Mouse (Mus musculus): Measurements from ENCODE around the gene Car10. TPM values are rescaled to one million over a fixed set of nuclear protein-coding genes. Genes with fewer than 3 reads are reported as not detected.

The Car10 gene
- polyA plus RNA-seq, 1 experiment from 2014 or later, result 0.14 TPM

- 72% methylated on average over 3 of the region's 3 CpGs for WGBS
Measured at GRCm38 (mm10) chr11:93639410-93639809, 541.6 kb downstream of the Car10 start.

GRCm38 (mm10) chr11:93640954-93641353 lies 543.1 kb downstream of the Car10 start:
- WGBS, result 84% methylated on average over 5 of the region's 5 CpGs
- Histone ChIP-seq H3K27me3 (replicated peaks) (no peaks in the 10 kb centered on the region), H3K4me2 (replicated peaks) (no peak overlapping the region), H3K4me1 (replicated peaks) (no peaks in the 10 kb centered on the region), H3K9me3 (no peaks in the 10 kb centered on the region), H3K4me3 (replicated peaks) (no peak overlapping the region), H3K9ac (no peak overlapping the region), H3K36me3 (no peaks in the 10 kb centered on the region), H3K27ac (no peak overlapping the region)
- ATAC-seq, result no peak

More at GRCm38 (mm10) chr11:93639410-93639809, 541.6 kb downstream of the Car10 start:
- Histone ChIP-seq H3K4me3 (replicated peaks) (no peak overlapping the region), H3K36me3 (no peaks in the 10 kb centered on the region), H3K27me3 (replicated peaks) (no peaks in the 10 kb centered on the region), H3K4me1 (replicated peaks) (no peaks in the 10 kb centered on the region), H3K27ac (no peak overlapping the region), H3K9me3 (no peaks in the 10 kb centered on the region), H3K9ac (no peak overlapping the region), H3K4me2 (replicated peaks) (no peak overlapping the region)
- ATAC-seq, result no peak

DNA sequence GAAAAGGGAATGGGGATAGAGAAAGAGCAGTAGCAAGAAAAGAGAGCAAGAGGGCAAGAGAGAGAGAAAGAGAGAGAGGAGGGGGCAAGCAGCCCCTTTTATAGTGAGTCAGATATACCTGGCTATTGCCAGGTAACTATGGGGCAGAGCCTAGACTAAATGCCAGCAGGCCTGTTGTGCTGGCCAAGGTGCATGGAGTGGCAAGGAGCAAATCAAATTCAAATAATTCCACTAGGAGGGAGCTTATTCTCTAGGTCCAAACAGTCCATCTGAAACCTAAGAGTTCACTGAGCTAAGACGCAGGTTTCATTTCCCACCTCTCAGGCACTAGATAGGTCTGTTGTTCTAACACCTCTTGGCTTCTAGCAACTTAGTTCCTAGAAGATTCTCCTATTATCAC lies 544.5 kb downstream of the Car10 start:
- Histone ChIP-seq H3K27ac (no peak overlapping the region), H3K27me3 (replicated peaks) (no peaks in the 10 kb centered on the region), H3K4me3 (replicated peaks) (no peak overlapping the region), H3K4me1 (replicated peaks) (no peaks in the 10 kb centered on the region), H3K9me3 (no peaks in the 10 kb centered on the region), H3K4me2 (replicated peaks) (no peak overlapping the region), H3K36me3 (no peaks in the 10 kb centered on the region), H3K9ac (no peak overlapping the region)
- WGBS, result 92% methylated on average over 1 of the region's 1 CpGs
- no peak for ATAC-seq

DNA sequence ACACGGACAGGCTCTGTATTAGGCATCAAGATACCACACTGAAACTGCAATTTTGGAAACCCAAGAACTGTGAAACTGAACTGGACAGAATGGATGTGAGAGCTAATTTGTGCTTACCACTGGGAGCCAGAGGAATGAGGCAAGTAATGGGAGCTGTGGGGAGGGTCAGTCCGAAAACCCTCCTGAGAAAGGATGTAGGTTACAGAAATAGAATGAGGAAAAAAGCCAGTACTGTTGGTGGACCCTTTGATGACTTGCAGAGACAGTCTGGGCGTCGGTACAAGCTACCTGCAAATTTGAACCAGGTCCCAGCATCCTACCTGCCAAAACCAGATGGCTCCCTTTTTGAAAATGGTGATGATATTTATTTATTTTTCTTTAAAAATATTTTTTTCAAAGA lies 545.2 kb downstream of the Car10 start:
- ATAC-seq, result no peak
- WGBS, result 84% methylated on average over 4 of the region's 4 CpGs
- no peaks in the 10 kb centered on the region for H3K36me3 ChIP-seq
- no peaks in the 10 kb centered on the region for H3K4me1 ChIP-seq (replicated peaks)
- no peak overlapping the region for H3K27ac ChIP-seq
- H3K4me3 ChIP-seq (replicated peaks), result no peak overlapping the region
- no peak overlapping the region for H3K4me2 ChIP-seq (replicated peaks)
- no peaks in the 10 kb centered on the region for H3K9me3 ChIP-seq
- no peak overlapping the region for H3K9ac ChIP-seq
- H3K27me3 ChIP-seq (replicated peaks), result no peaks in the 10 kb centered on the region

DNA sequence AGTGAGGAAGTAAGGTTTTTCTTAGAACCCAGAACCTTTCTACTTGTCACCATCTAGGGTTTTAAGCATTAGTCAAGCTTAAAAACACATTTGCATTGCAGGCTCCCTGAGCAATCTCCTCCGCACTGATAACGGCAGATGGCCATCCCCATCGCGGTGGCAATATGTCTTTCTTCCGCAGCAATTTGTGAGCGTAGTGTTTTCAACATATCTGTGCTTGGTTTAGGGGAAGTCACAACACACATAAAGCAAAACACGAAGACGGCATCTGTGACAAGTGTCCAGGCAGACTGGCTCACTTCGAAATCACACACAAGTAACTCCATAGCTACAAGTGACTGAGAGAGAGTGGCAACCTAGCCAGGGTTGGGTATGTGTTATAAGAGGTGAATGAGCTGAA lies 545.6 kb downstream of the Car10 start:
- Histone ChIP-seq H3K27me3 (replicated peaks) (no peaks in the 10 kb centered on the region), H3K4me3 (replicated peaks) (no peak overlapping the region), H3K4me2 (replicated peaks) (no peak overlapping the region), H3K36me3 (no peaks in the 10 kb centered on the region), H3K4me1 (replicated peaks) (no peaks in the 10 kb centered on the region), H3K9me3 (no peaks in the 10 kb centered on the region), H3K9ac (no peak overlapping the region), H3K27ac (no peak overlapping the region)
- WGBS, result 91% methylated on average over 9 of the region's 9 CpGs
- ATAC-seq, result no peak

- H3K4me3 ChIP-seq (replicated peaks), result no peak overlapping the region
- no peaks in the 10 kb centered on the region for H3K9me3 ChIP-seq
- H3K36me3 ChIP-seq, result no peaks in the 10 kb centered on the region
- no peaks in the 10 kb centered on the region for H3K4me1 ChIP-seq (replicated peaks)
- WGBS, result 88% methylated on average over 3 of the region's 3 CpGs
- no peak overlapping the region for H3K9ac ChIP-seq
- H3K4me2 ChIP-seq (replicated peaks), result no peak overlapping the region
- no peak overlapping the region for H3K27ac ChIP-seq
- ATAC-seq, result no peak
- no peaks in the 10 kb centered on the region for H3K27me3 ChIP-seq (replicated peaks)
Measured at GRCm38 (mm10) chr11:93646216-93646615, 548.4 kb downstream of the Car10 start.
